Mouse (Mus musculus): Measurements from ENCODE around the gene Aoc2. TPM values are rescaled to one million over a fixed set of nuclear protein-coding genes. Genes with fewer than 3 reads are reported as not detected.

Gene Aoc2
- total and polyA plus RNA-seq, 3 experiments = 3.6 to 10.7 (median 5.5) TPM

DNA sequence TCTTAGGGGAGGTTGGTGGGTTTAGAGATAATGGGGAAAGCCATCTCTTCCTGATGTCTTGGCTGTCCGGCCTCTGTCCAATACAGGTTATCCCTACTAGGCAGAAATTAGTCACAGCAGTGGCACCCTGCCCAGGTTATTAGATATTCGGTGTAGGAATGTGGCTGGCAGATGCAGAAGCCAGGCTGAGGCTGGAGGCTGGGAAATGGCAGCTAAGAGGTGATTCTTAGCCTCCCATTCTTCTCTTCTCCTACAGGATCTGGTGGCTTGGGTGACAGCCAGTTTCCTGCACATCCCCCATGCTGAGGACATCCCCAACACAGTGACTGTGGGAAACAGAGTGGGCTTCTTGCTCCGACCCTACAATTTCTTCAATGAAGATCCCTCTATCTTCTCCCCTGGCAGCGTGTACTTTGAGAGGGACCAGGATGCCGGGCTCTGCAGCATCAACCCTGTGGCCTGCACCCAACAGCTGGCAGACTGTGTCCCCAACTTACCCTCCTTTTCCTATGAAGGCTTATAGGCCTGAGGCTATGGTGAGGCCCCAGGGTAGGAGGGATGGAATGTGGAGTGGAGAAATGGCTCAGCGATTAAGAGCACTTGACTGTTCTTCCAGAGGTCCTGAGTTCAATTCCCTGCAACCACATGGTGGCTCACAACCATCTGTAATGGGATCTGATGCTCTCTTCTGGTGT, 4.2 kb downstream of the Aoc2 start:
- H3K9ac ChIP-seq (ENCODE audit: insufficient read depth, low read depth) = no peak overlapping the region
- H3K27me3 ChIP-seq (replicated peaks) = no peaks in the 10 kb centered on the region
- DNase-seq (ENCODE audit: extremely low read depth) = no peak
- no peaks in the 10 kb centered on the region for H3K9me3 ChIP-seq (replicated peaks; ENCODE audit: low read length)
- no peak for TF ChIP-seq ZC3H11A (IDR thresholded peaks at IDR 0.05; ENCODE audit: low read depth, low read length)
- TF ChIP-seq POLR2AphosphoS2 (IDR thresholded peaks at IDR 0.05; ENCODE audit: low read depth, low read length) = no peak
- TF ChIP-seq PAX5 (IDR thresholded peaks at IDR 0.05; ENCODE audit: low read length) = no peak
- no peak for TF ChIP-seq SIN3A (IDR thresholded peaks at IDR 0.05; ENCODE audit: low read length)
- TF ChIP-seq GABPA (IDR thresholded peaks at IDR 0.05; ENCODE audit: insufficient replicate concordance, low read depth, low read length) = no peak
- no peak for TF ChIP-seq NRF1 (IDR thresholded peaks at IDR 0.05; ENCODE audit: low read depth, low read length)
- no peak for TF ChIP-seq TBP (conservative IDR thresholded peaks at IDR 0.05; ENCODE audit: low read depth, low read length)
- no peak for TF ChIP-seq SMC3 (IDR thresholded peaks at IDR 0.05; ENCODE audit: low read depth, low read length)
- TF ChIP-seq CHD2 (IDR thresholded peaks at IDR 0.05; ENCODE audit: low read length) = no peak
- no peak for TF ChIP-seq USF1 (IDR thresholded peaks at IDR 0.05; ENCODE audit: low read depth, low read length)
- no peak for TF ChIP-seq JUN (IDR thresholded peaks at IDR 0.05; ENCODE audit: insufficient read depth, low read depth, low read length)
- no peak for TF ChIP-seq ZNF384 (IDR thresholded peaks at IDR 0.05; ENCODE audit: low read depth, low read length)
- TF ChIP-seq CTCF (conservative IDR thresholded peaks at IDR 0.05 in 1 of 2, IDR thresholded peaks at IDR 0.05 in 1 of 2; ENCODE audit: low read depth in 2 of 2, low read length in 2 of 2) = no peak
- in situ Hi-C loops (cut with MboI; ENCODE audit: low pct_ligation_motif_present, low pct_unique_long_range_greater_than_20kb, low sequenced_read_pairs) = no loop called here
- H3K36me3 ChIP-seq (replicated peaks in 1 of 2; ENCODE audit: control insufficient read depth in 1 of 2, insufficient read depth in 1 of 2, low read length in 1 of 2) = peaks cover 30 to 74% of the 10 kb centered on the region in 2 experiments
- dilution Hi-C loops (cut with MboI; ENCODE audit: extremely low pct_ligation_motif_present, extremely low pct_unique_long_range_greater_than_20kb, low sequenced_read_pairs) = no loop called here
- peaks cover 0 to 7% of the 10 kb centered on the region in 2 experiments; a peak in 2 of 4 replicates for H3K4me1 ChIP-seq (ENCODE audit: control insufficient read depth in 1 of 2, insufficient read depth in 2 of 2)
- no peak overlapping the region for H3K4me3 ChIP-seq (replicated peaks in 1 of 3; ENCODE audit: low read depth in 2 of 3, low read length in 2 of 3, poor library complexity in 1 of 3)
- H3K4me2 ChIP-seq (ENCODE audit: insufficient read depth, low read depth, poor library complexity, severe bottlenecking) = no peak overlapping the region
- H3K27ac ChIP-seq (ENCODE audit: insufficient read depth, low read depth) = no peak overlapping the region
- no peaks in the 10 kb centered on the region for H3K79me2 ChIP-seq (replicated peaks; ENCODE audit: control insufficient read depth, extremely low read depth, insufficient read depth, poor library complexity, severe bottlenecking)

DNA sequence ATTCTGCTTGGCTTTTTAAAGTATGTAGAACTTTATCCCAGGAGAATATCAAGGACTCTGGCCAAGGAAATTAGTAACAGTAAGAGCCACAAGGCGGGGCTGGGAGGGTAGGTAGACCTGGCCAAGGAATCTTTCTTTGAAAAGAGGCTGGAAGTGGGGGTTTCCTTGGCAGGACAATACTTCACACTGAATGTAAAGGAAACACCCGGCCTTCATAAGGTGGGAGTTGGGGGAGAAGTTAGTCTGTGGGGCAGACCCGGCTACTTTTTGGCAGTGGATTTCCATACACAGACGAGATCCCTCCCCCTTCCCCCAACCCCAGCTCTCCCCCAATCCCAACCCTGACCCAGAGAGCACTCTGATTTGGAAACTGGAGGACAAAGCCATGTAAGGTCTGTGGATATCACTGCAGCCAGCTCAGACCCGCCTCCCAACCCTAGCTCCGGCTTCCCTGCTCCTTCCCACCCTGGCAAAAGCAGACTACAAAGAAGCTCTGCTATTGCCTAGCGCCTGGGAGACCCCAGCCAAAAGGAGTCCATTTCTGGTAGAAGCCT, 5.6 kb downstream of the Aoc2 start, which contains the start of gene Aoc3:
Aoc3 (plus strand) TSS at position 235 of the 554 bp plus-strand sequence.
- no peaks in the 10 kb centered on the region for H3K79me2 ChIP-seq (replicated peaks; ENCODE audit: control insufficient read depth, extremely low read depth, insufficient read depth, poor library complexity, severe bottlenecking)
- no peak for DNase-seq (ENCODE audit: extremely low read depth)
- H3K4me2 ChIP-seq (ENCODE audit: insufficient read depth, low read depth, poor library complexity, severe bottlenecking) = no peak within 1 kb of the TSS
- H3K36me3 ChIP-seq (replicated peaks in 1 of 2; ENCODE audit: control insufficient read depth in 1 of 2, insufficient read depth in 1 of 2, low read length in 1 of 2) = peaks cover 17 to 61% of the 10 kb centered on the region in 2 experiments
- no peaks in the 10 kb centered on the region for H3K27me3 ChIP-seq (replicated peaks)
- dilution Hi-C loops (cut with MboI; ENCODE audit: extremely low pct_ligation_motif_present, extremely low pct_unique_long_range_greater_than_20kb, low sequenced_read_pairs) = no loop called here
- TF ChIP-seq CHD1 (IDR thresholded peaks at IDR 0.05; ENCODE audit: low read depth, low read length) = no peak
- TF ChIP-seq ZKSCAN1 (IDR thresholded peaks at IDR 0.05; ENCODE audit: borderline replicate concordance, low read depth, low read length) = no peak
- no peak for TF ChIP-seq SMC3 (IDR thresholded peaks at IDR 0.05; ENCODE audit: low read depth, low read length)
- no peak for TF ChIP-seq MAZ (IDR thresholded peaks at IDR 0.05; ENCODE audit: low read depth, low read length)
- TF ChIP-seq BHLHE40 (IDR thresholded peaks at IDR 0.05; ENCODE audit: low read depth, low read length) = no peak
- no peak for TF ChIP-seq ZC3H11A (IDR thresholded peaks at IDR 0.05; ENCODE audit: low read depth, low read length)
- no peak for TF ChIP-seq USF1 (IDR thresholded peaks at IDR 0.05; ENCODE audit: low read depth, low read length)
- TF ChIP-seq ZNF384 (IDR thresholded peaks at IDR 0.05; ENCODE audit: low read depth, low read length) = no peak
- no peak for TF ChIP-seq EP300 (IDR thresholded peaks at IDR 0.05; ENCODE audit: low read length)
- no peak for TF ChIP-seq MAX (IDR thresholded peaks at IDR 0.05; ENCODE audit: low read length)
- TF ChIP-seq ELF1 (IDR thresholded peaks at IDR 0.05; ENCODE audit: low read depth, low read length) = no peak
- TF ChIP-seq MXI1 (IDR thresholded peaks at IDR 0.05; ENCODE audit: low read depth, low read length) = no peak
- no peak for TF ChIP-seq MAFK (IDR thresholded peaks at IDR 0.05; ENCODE audit: insufficient replicate concordance, low read length)
- no peak for TF ChIP-seq NELFE (IDR thresholded peaks at IDR 0.05; ENCODE audit: low read depth, low read length)
- no peak for TF ChIP-seq IRF4 (IDR thresholded peaks at IDR 0.05; ENCODE audit: low read depth, low read length)
- TF ChIP-seq CHD2 (IDR thresholded peaks at IDR 0.05; ENCODE audit: low read length) = no peak
- no peak for TF ChIP-seq TCF12 (IDR thresholded peaks at IDR 0.05; ENCODE audit: low read depth, low read length)
- no peak for TF ChIP-seq RCOR1 (conservative IDR thresholded peaks at IDR 0.05; ENCODE audit: low read depth, low read length)
- H3K4me3 ChIP-seq (replicated peaks in 1 of 3; ENCODE audit: low read depth in 2 of 3, low read length in 2 of 3, poor library complexity in 1 of 3) = no peak within 1 kb of the TSS
- in situ Hi-C loops (cut with MboI; ENCODE audit: low pct_ligation_motif_present, low pct_unique_long_range_greater_than_20kb, low sequenced_read_pairs) = loop anchor here (10.0 kb wide), 1 partner anchor 64 kb away; no protein-coding TSS in a partner anchor
- no peaks in the 10 kb centered on the region for H3K9me3 ChIP-seq (replicated peaks; ENCODE audit: low read length)
- H3K27ac ChIP-seq (ENCODE audit: insufficient read depth, low read depth) = no peak within 1 kb of the TSS
- H3K9ac ChIP-seq (ENCODE audit: insufficient read depth, low read depth) = no peak within 1 kb of the TSS
- H3K4me1 ChIP-seq (ENCODE audit: control insufficient read depth in 1 of 2, insufficient read depth in 2 of 2) = peaks cover 0 to 14% of the 10 kb centered on the region in 2 experiments; a peak in 2 of 4 replicates
